Mouse (Mus musculus) intestine, embryonic 16.5 days (tissue): ENCODE results near the gene Plekho1. TPM values are rescaled to one million over a fixed set of nuclear protein-coding genes. Genes with fewer than 3 reads are reported as not detected.
"Not testable (repeated sequence)": the region's sequence is repeated elsewhere in the genome, so short reads cannot be mapped to it uniquely, and the experiment has no call there.

Source experiments
- ATAC-seq: fragments of 200-750 bp; cut with Nextera tagmentation; 2 replicates; pipeline ENCODE4 v1.8.0; 2017; ENCODE audit warnings: moderate TSS enrichment, moderate library complexity
- H3K27ac ChIP-seq: fragments of 300-500 bp; sonication (generic); 2 replicates; pipeline ENCODE4 v1.5.1; 2014; ENCODE audit warnings: mild to moderate bottlenecking, low read length
- H3K27me3 ChIP-seq: fragments of 300-500 bp; sonication (generic); replicated peaks from 2 replicates; pipeline ENCODE4 v1.6.1; 2014; ENCODE audit warnings: low read length, control low read depth, mixed read lengths; ENCODE audit not compliant: control insufficient read depth, insufficient read depth
- H3K36me3 ChIP-seq: fragments of 300-500 bp; sonication (generic); 2 replicates; pipeline ENCODE4 v1.6.1; 2014; ENCODE audit warnings: low read length, control low read depth; ENCODE audit not compliant: control insufficient read depth, insufficient read depth
- H3K4me1 ChIP-seq: fragments of 300-500 bp; sonication (generic); 2 replicates; pipeline ENCODE4 v1.6.1; 2014; ENCODE audit warnings: low read length, control low read depth, mixed read lengths; ENCODE audit not compliant: control insufficient read depth, insufficient read depth
- H3K4me2 ChIP-seq: fragments of 300-500 bp; sonication (generic); 2 replicates; pipeline ENCODE4 v1.6.1; 2014; ENCODE audit warnings: low read depth, low read length, control low read depth
- H3K4me3 ChIP-seq: fragments of 300-500 bp; sonication (generic); 2 replicates; pipeline ENCODE4 v1.5.1; 2014; ENCODE audit warnings: mild to moderate bottlenecking, low read length
- H3K9ac ChIP-seq: fragments of 300-500 bp; sonication (generic); 2 replicates; pipeline ENCODE4 v1.6.1; 2014; ENCODE audit warnings: low read depth, low read length
- H3K9me3 ChIP-seq: fragments of 300-500 bp; sonication (generic); 2 replicates; pipeline ENCODE4 v1.6.1; 2016; ENCODE audit warnings: low read length, control low read depth; ENCODE audit not compliant: control insufficient read depth
- WGBS: fragments of 180-500 bp; shearing (Covaris S2); extraction: QIAGEN DNeasy Blood & Tissue Kit; methylation state at CpG from one replicate; pipeline ENCODE4 v1.1.7; 2014; 5-methylcytosine and 5-hydroxymethylcytosine counted together
- polyA plus RNA-seq: library from polyadenylated mRNA; unstranded; fragments of >200 nt; fragmentation: Nextera tagmentation; extraction: Ambion mirVana; gene quantifications from 2 replicates; pipeline ENCODE4 v1.2.1, GENCODE M21; 2015

The Plekho1 gene
- polyA plus RNA-seq, 1 experiment from 2014 or later, result 17.7 TPM

- no peak for ATAC-seq
- H3K36me3 ChIP-seq, result no peaks in the 10 kb centered on the region
- WGBS, result 63% methylated on average over 3 of the region's 3 CpGs
- no peaks in the 10 kb centered on the region for H3K9me3 ChIP-seq
- H3K4me1 ChIP-seq, result peaks cover 6% of the 10 kb centered on the region; the same call in 1 of the 2 replicates
- H3K27ac ChIP-seq, result no peak overlapping the region
- no peaks in the 10 kb centered on the region; the same call in 1 of the 2 replicates for H3K27me3 ChIP-seq
- no peak overlapping the region for H3K4me2 ChIP-seq
- no peak overlapping the region for H3K4me3 ChIP-seq
- no peak overlapping the region for H3K9ac ChIP-seq
Measured at GRCm38 (mm10) chr3:95977079-95977478, 18.7 kb downstream of the Plekho1 start.

DNA sequence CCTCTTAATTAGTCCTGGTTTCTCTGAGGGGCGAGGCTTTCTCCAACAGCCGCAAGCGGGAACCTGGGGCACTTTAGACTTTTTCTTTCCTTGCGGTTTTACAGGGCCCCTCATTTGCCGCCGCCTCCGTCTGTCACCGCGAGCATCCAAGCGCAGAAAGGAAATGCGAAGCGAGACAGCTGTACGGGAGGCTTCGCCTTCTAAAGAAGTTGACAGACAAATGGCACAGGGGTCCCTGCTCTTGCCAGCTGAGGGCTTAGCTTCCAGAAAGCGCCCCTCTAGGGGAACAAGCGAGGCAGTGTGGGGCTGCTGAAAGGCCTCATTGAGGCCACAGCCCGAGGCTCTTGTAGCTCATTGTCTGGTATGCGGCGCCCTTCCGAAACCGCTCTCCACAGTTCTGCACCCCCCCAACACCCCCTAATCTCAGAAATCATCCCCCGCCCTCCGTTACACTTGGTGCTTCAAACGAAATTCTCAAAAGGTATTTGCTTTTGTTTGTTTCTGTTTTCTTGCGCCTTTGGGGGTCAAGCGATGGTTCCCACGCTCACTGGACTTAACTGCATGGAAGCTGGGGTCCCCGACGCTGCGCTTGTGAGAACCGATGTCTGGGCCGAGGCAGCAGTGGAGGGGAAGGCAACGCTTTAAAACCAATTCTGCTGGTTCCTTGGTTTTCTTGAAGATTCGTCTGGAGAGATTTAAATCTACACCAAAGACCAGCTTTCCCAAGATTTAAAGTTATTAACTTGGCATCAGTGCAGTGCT is 22.7 kb downstream of the Plekho1 start:
- Histone ChIP-seq H3K4me2 (peak overlapping the region; percentile 57), H3K36me3 (no peaks in the 10 kb centered on the region), H3K9me3 (no peaks in the 10 kb centered on the region), H3K27me3 (no peaks in the 10 kb centered on the region; the same call in 1 of the 2 replicates), H3K9ac (peak overlapping the region; percentile 64), H3K27ac (peak overlapping the region; percentile 24; the same call in 1 of the 2 replicates), H3K4me3 (peak overlapping the region; percentile 41), H3K4me1 (peaks cover 6% of the 10 kb centered on the region; the same call in 1 of the 2 replicates)
- WGBS, result 8% methylated on average over 34 of the region's 34 CpGs
- ATAC-seq, result peak; percentile 50; the same call in 1 of the 2 replicates

GRCm38 (mm10) chr3:95972251-95972872 is 23.4 kb downstream of the Plekho1 start:
- 72% methylated on average over 12 of the region's 12 CpGs for WGBS
- ATAC-seq, result no peak
- Histone ChIP-seq H3K27me3 (no peaks in the 10 kb centered on the region; the same call in 1 of the 2 replicates), H3K4me2 (peak overlapping the region; percentile 57), H3K9ac (peak overlapping the region; percentile 64; the same call in 1 of the 2 replicates), H3K9me3 (no peaks in the 10 kb centered on the region), H3K27ac (no peak overlapping the region), H3K4me1 (peaks cover 6% of the 10 kb centered on the region; the same call in 1 of the 2 replicates), H3K36me3 (no peaks in the 10 kb centered on the region), H3K4me3 (peak overlapping the region; percentile 41)

GRCm38 (mm10) chr3:95970661-95971060 is 25.1 kb downstream of the Plekho1 start:
- ATAC-seq, H3K27ac ChIP-seq, H3K36me3 ChIP-seq, H3K27me3 ChIP-seq, H3K9ac ChIP-seq, H3K9me3 ChIP-seq, H3K4me2 ChIP-seq, H3K4me3 ChIP-seq: not testable (repeated sequence)
- H3K4me1 ChIP-seq, result peaks cover 10% of the 10 kb centered on the region
- 67% methylated on average over 5 of the region's 7 CpGs for WGBS

- no peak overlapping the region for H3K27ac ChIP-seq
- H3K36me3 ChIP-seq, result no peaks in the 10 kb centered on the region
- H3K4me1 ChIP-seq, result peaks cover 10% of the 10 kb centered on the region
- WGBS, result 77% methylated on average over 1 of the region's 1 CpGs
- H3K9ac ChIP-seq, result no peak overlapping the region
- ATAC-seq, result no peak
- H3K4me2 ChIP-seq, result no peak overlapping the region
- H3K27me3 ChIP-seq, result no peaks in the 10 kb centered on the region; the same call in 1 of the 2 replicates
- H3K9me3 ChIP-seq, result no peaks in the 10 kb centered on the region
- H3K4me3 ChIP-seq, result no peak overlapping the region
Measured at GRCm38 (mm10) chr3:95969277-95969676, 26.5 kb downstream of the Plekho1 start.

- WGBS, result 7% methylated on average over 7 of the region's 7 CpGs
- no peak overlapping the region for H3K9ac ChIP-seq
- no peak overlapping the region for H3K27ac ChIP-seq
- H3K4me3 ChIP-seq, result no peak overlapping the region
- no peaks in the 10 kb centered on the region for H3K36me3 ChIP-seq
- ATAC-seq, result no peak
- H3K9me3 ChIP-seq, result no peaks in the 10 kb centered on the region
- peaks cover 4% of the 10 kb centered on the region; the same call in 1 of the 2 replicates for H3K4me1 ChIP-seq
- no peaks in the 10 kb centered on the region for H3K27me3 ChIP-seq
- H3K4me2 ChIP-seq, result peak overlapping the region; percentile 30; the same call in 1 of the 2 replicates
Measured at GRCm38 (mm10) chr3:95965518-95966451, 30.0 kb downstream of the Plekho1 start.

DNA sequence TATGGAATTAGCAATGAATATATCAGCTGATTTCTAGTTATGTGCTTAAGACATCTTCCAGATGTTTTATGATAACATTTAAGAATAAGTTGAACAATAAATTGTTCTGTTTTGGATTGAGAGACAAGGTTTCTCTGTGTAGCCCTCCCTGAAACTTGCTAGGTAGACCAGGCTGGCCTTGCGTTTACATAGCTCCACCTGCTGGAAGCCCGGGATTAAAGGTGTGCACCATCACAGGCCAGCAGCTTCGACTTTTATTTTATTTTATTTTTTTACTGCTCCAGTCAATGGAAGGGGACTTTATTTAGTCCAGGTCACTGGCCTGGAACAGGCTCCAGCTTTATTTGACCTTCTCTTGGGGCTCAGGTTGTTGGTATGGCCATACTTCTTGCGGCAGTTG is 32.1 kb downstream of the Plekho1 start:
- Histone ChIP-seq H3K4me3 (no peak overlapping the region), H3K4me1 (peaks cover 4% of the 10 kb centered on the region; the same call in 1 of the 2 replicates), H3K27ac (no peak overlapping the region), H3K27me3 (no peaks in the 10 kb centered on the region), H3K4me2 (no peak overlapping the region), H3K36me3 (no peaks in the 10 kb centered on the region), H3K9ac (no peak overlapping the region), H3K9me3 (no peaks in the 10 kb centered on the region)
- 37% methylated on average over 4 of the region's 4 CpGs for WGBS
- ATAC-seq, result no peak

DNA sequence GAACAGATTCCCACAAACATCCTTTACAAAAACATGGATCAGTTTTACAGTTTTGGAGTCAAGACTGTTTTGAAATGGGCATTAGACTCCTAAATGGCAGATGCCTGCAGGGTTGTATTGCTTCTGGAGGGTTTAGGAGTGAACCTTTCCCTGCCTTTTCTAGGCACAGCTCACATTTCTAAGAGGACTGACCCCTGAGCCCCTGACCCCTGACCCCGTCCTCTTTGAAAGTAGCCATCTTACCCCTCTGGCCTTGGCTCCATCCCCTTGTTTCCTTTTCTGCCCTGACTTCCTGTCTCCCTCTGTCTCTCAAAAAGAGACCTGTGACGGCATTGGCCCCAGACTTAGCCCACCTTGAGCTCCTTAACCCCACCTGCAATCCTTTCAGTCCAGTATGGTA is 32.6 kb downstream of the Plekho1 start:
- no peak for ATAC-seq

DNA sequence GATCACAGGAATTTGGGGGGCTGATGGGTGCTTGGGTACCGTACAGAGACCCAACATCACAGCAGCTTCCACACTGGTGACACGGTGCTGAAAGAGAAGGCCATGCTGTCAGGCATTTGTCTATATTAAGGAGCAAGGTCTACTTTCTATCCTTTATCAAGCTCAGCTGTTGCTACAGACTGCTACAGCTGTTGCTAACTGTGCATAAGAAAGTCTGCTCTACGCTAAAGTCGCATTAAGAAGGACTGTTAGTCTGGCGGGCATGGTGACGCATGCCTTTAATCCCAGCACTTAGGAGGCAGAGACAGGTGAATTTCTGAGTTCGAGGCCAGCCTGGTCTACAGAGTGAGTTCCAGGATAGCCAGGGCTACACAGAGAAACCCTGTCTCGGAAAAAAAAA is 33.6 kb downstream of the Plekho1 start:
- not testable (repeated sequence) for ATAC-seq, H3K27me3 ChIP-seq, H3K4me2 ChIP-seq, H3K4me1 ChIP-seq, H3K36me3 ChIP-seq, H3K27ac ChIP-seq, H3K4me3 ChIP-seq, H3K9me3 ChIP-seq, H3K9ac ChIP-seq
- WGBS, result 78% methylated on average over 8 of the region's 8 CpGs

More for the DNA sequence above, 32.6 kb downstream of the Plekho1 start:
- no peaks in the 10 kb centered on the region for H3K27me3 ChIP-seq
- 39% methylated on average over 2 of the region's 2 CpGs for WGBS
- H3K4me2 ChIP-seq, result no peak overlapping the region
- H3K4me1 ChIP-seq, result peaks cover 4% of the 10 kb centered on the region; the same call in 1 of the 2 replicates
- H3K9ac ChIP-seq, result no peak overlapping the region
- no peak overlapping the region for H3K27ac ChIP-seq
- H3K9me3 ChIP-seq, result no peaks in the 10 kb centered on the region
- H3K36me3 ChIP-seq, result no peaks in the 10 kb centered on the region
- H3K4me3 ChIP-seq, result no peak overlapping the region
